Mouse (Mus musculus) midbrain, embryonic 14.5 days (tissue): ENCODE measurements around the gene D430041D05Rik. TPM values are rescaled to one million over a fixed set of nuclear protein-coding genes. Genes with fewer than 3 reads are reported as not detected.

Experiments used
- microRNA counts: library from miRNA; unstranded; fragments of <30 nt; microRNA quantifications from one replicate; lab custom pipeline; 2016
- microRNA-seq: library from miRNA; unstranded; fragments of <30 nt; microRNA quantifications from one replicate; pipeline ENCODE4, GENCODE M21; 2016
- polyA plus RNA-seq: library from polyadenylated mRNA; unstranded; fragments of >200 nt; fragmentation: Nextera tagmentation; extraction: Ambion mirVana; gene quantifications from 2 replicates; pipeline ENCODE4 v1.2.1, GENCODE M21; 2014

D430041D05Rik gene
- polyA plus RNA-seq, 1 experiment from 2014 or later, result 12.0 TPM

MicroRNAs encoded within 50 kb of the gene (microRNA counts, 519-probe panel; counts per million panel counts)
- microRNA mmu-miR-1902 (lab: Ali Mortazavi, UCI), result not detected

Small RNA genes within 50 kb of the gene (microRNA-seq; reads per million reads assigned to microRNA genes)
- gene Mir1902, result not detected

Other genes starting within 250 kb of the D430041D05Rik start
- gene Hipk3, start 83.4 kb upstream of the D430041D05Rik start, polyA plus RNA-seq, result 9.4 and 12.1 TPM in 2 replicates
- 97.0 and 102 TPM in 2 replicates for gene Cstf3, start 179.5 kb upstream of the D430041D05Rik start, polyA plus RNA-seq